Mouse (Mus musculus): ENCODE measurements around the gene Foxn3. TPM values are rescaled to one million over a fixed set of nuclear protein-coding genes. Genes with fewer than 3 reads are reported as not detected.

Foxn3 gene
- polyA plus RNA-seq, 1 experiment from 2014 or later, result 18.6 TPM

- ATAC-seq (ENCODE audit: insufficient read depth), result no peak
- H3K27ac ChIP-seq (replicated peaks), result no peak overlapping the region
- 64% methylated on average over 2 of the region's 2 CpGs for whole genome bisulfite sequencing (ENCODE audit: insufficient replicate concordance)
- H3K27me3 ChIP-seq, result no peaks in the 10 kb centered on the region
- no peaks in the 10 kb centered on the region for H3K36me3 ChIP-seq (replicated peaks)
- no peaks in the 10 kb centered on the region for H3K9me3 ChIP-seq (replicated peaks)
- peaks cover 7% of the 10 kb centered on the region; the same call in 1 of the 2 replicates for H3K4me1 ChIP-seq (replicated peaks)
- H3K4me3 ChIP-seq (replicated peaks), result no peak overlapping the region
- no peak overlapping the region for H3K9ac ChIP-seq
- no peak overlapping the region for H3K4me2 ChIP-seq
Measured at GRCm38 (mm10) chr12:99522882-99523281, 40.5 kb downstream of the Foxn3 start.

DNA sequence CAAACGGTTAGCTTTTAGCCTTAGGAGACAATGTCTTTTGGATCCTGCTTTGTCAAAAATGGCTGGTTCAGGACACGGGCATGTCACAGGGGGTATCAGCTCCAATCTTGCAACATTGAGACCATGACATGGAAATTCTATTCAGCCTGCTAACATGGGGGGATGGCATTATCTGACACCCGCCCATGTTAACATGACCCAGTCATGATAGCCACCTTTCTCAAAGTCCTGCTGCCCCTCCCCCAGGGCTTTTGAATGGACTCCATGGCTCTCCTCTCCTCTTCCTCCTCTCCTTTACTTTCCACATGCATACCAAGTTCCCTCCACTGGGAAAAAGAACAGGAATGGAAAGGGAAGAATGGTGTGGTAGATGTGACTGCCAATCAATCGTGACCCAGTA lies 43.5 kb downstream of the Foxn3 start:
- no peak for ATAC-seq (ENCODE audit: insufficient read depth)
- no peak overlapping the region for H3K27ac ChIP-seq (replicated peaks)
- H3K9me3 ChIP-seq (replicated peaks), result no peaks in the 10 kb centered on the region
- H3K9ac ChIP-seq, result no peak overlapping the region
- peaks cover 5% of the 10 kb centered on the region; the same call in 1 of the 2 replicates for H3K4me1 ChIP-seq (replicated peaks)
- no peaks in the 10 kb centered on the region for H3K27me3 ChIP-seq
- no peaks in the 10 kb centered on the region for H3K36me3 ChIP-seq (replicated peaks)
- H3K4me3 ChIP-seq (replicated peaks), result no peak overlapping the region
- no peak overlapping the region for H3K4me2 ChIP-seq
- WGBS (ENCODE audit: insufficient replicate concordance), result 67% methylated on average over 4 of the region's 4 CpGs

DNA sequence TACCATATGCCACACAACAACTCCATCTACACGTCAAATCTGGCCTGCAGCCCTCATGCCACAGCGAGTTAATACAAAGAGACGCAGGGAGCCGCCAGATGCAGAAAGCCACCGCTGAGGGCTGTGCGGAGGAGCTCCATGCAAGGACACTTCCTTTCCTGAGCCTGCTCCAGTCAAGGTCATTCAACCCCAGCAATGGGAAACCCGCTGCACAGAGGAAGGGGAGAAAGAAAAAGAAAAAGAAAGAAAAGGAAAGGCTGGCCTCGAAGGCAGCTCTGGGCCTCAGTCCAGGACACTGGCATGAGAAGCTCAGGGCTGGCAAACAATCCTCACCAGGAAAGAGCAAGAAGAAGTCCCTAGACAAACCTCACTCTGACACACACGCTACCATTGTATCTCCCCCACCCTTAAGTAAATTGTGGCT lies 44.2 kb downstream of the Foxn3 start:
- H3K9ac ChIP-seq, result no peak overlapping the region
- WGBS (ENCODE audit: insufficient replicate concordance), result 76% methylated on average over 9 of the region's 9 CpGs
- no peak overlapping the region for H3K27ac ChIP-seq (replicated peaks)
- no peaks in the 10 kb centered on the region for H3K9me3 ChIP-seq (replicated peaks)
- ATAC-seq (ENCODE audit: insufficient read depth), result no peak
- H3K4me2 ChIP-seq, result no peak overlapping the region
- H3K4me3 ChIP-seq (replicated peaks), result no peak overlapping the region
- no peaks in the 10 kb centered on the region for H3K36me3 ChIP-seq (replicated peaks)
- H3K27me3 ChIP-seq, result no peaks in the 10 kb centered on the region
- peaks cover 7% of the 10 kb centered on the region for H3K4me1 ChIP-seq (replicated peaks)

DNA sequence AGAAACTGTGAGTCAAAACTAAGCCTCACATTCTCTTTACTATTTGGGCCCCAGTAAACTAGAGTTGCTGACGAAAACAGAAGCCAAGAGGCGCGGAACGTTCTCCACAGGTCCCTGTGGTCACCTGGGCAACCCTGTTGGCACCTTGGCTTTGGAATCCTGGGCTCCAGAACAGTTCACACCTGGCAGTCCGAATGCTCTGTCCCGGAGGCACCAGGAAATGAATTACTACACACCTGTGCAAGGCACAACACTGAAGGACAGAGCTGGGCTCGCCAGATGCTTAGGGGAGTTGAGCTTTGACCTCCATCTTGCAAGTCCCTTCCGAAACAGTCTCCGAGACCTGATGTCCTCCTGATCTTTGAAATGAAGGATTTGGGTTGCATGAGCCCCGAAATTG lies 44.7 kb downstream of the Foxn3 start:
- H3K9me3 ChIP-seq (replicated peaks), result no peaks in the 10 kb centered on the region
- H3K27me3 ChIP-seq, result no peaks in the 10 kb centered on the region
- WGBS (ENCODE audit: insufficient replicate concordance), result 85% methylated on average over 10 of the region's 10 CpGs
- no peak overlapping the region for H3K27ac ChIP-seq (replicated peaks)
- H3K4me2 ChIP-seq, result no peak overlapping the region
- H3K4me1 ChIP-seq (replicated peaks), result peaks cover 9% of the 10 kb centered on the region
- no peaks in the 10 kb centered on the region for H3K36me3 ChIP-seq (replicated peaks)
- no peak overlapping the region for H3K4me3 ChIP-seq (replicated peaks)
- no peak overlapping the region for H3K9ac ChIP-seq
- no peak for ATAC-seq (ENCODE audit: insufficient read depth)

DNA sequence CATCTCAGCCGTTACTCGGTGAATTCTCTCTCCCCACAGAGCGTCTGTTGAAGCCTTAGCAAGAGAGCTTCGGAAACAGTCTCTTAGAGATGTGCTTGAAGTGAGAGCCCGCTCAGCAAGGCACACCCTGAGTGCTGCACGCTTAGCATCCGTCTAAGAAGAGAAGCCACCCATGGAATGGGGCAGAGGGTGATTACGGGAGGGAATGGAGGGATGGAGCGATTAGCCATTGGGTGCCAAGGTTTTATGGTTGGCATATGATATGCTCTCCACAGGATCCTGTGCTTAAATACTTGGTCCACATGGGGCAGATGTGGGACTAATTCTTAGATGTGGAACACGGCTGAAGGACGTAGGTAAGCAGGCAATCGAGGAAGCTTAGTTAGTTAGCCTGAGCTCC lies 45.3 kb downstream of the Foxn3 start:
- 81% methylated on average over 12 of the region's 12 CpGs for WGBS (ENCODE audit: insufficient replicate concordance)
- no peak for ATAC-seq (ENCODE audit: insufficient read depth)
- Histone ChIP-seq H3K9ac (no peak overlapping the region), H3K27ac (replicated peaks) (no peak overlapping the region), H3K27me3 (no peaks in the 10 kb centered on the region), H3K9me3 (replicated peaks) (no peaks in the 10 kb centered on the region), H3K36me3 (replicated peaks) (no peaks in the 10 kb centered on the region), H3K4me1 (replicated peaks) (peaks cover 9% of the 10 kb centered on the region), H3K4me2 (no peak overlapping the region), H3K4me3 (replicated peaks) (no peak overlapping the region)

DNA sequence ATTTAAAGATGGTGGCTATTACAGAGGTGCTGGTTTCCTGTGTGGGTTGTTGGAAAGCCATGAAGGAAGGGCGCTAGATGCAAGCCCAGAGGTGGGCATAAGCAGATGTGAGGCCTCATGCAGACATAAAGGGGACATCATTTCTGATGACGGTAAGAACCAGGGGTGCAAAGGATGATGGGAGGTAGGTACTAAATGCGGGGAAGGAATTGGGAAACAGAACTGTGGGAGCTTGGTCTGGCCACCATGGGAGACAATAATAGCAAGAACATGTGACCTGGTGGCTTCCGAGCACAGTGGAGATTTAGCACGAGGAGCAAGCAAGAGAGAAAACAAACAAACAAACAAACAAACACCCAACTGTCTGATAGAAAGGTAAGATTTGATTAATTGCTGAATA lies 46.1 kb downstream of the Foxn3 start:
- Histone ChIP-seq H3K4me2 (no peak overlapping the region), H3K36me3 (replicated peaks) (no peaks in the 10 kb centered on the region), H3K27me3 (no peaks in the 10 kb centered on the region), H3K4me1 (replicated peaks) (peaks cover 9% of the 10 kb centered on the region), H3K9me3 (replicated peaks) (no peaks in the 10 kb centered on the region), H3K4me3 (replicated peaks) (no peak overlapping the region), H3K27ac (replicated peaks) (no peak overlapping the region), H3K9ac (no peak overlapping the region)
- 65% methylated on average over 5 of the region's 5 CpGs for WGBS (ENCODE audit: insufficient replicate concordance)
- ATAC-seq (ENCODE audit: insufficient read depth), result no peak

- H3K27me3 ChIP-seq, result no peaks in the 10 kb centered on the region
- WGBS (ENCODE audit: insufficient replicate concordance), result 39% methylated on average over 3 of the region's 3 CpGs
- H3K4me2 ChIP-seq, result no peak overlapping the region
- H3K36me3 ChIP-seq (replicated peaks), result no peaks in the 10 kb centered on the region
- H3K4me1 ChIP-seq (replicated peaks), result peaks cover 9% of the 10 kb centered on the region
- H3K4me3 ChIP-seq (replicated peaks), result no peak overlapping the region
- no peak for ATAC-seq (ENCODE audit: insufficient read depth)
- H3K9ac ChIP-seq, result no peak overlapping the region
- H3K27ac ChIP-seq (replicated peaks), result no peak overlapping the region
- no peaks in the 10 kb centered on the region for H3K9me3 ChIP-seq (replicated peaks)
Measured at GRCm38 (mm10) chr12:99515481-99515880, 47.9 kb downstream of the Foxn3 start.

GRCm38 (mm10) chr12:99511644-99512043 lies 51.7 kb downstream of the Foxn3 start:
- no peak overlapping the region for H3K4me2 ChIP-seq
- H3K27me3 ChIP-seq, result no peaks in the 10 kb centered on the region
- no peaks in the 10 kb centered on the region for H3K36me3 ChIP-seq (replicated peaks)
- no peak overlapping the region for H3K4me3 ChIP-seq (replicated peaks)
- H3K9me3 ChIP-seq (replicated peaks), result no peaks in the 10 kb centered on the region
- ATAC-seq (ENCODE audit: insufficient read depth), result no peak
- WGBS (ENCODE audit: insufficient replicate concordance), result 77% methylated on average over 5 of the region's 5 CpGs
- H3K27ac ChIP-seq (replicated peaks), result no peak overlapping the region
- H3K4me1 ChIP-seq (replicated peaks), result peaks cover 9% of the 10 kb centered on the region
- no peak overlapping the region for H3K9ac ChIP-seq

DNA sequence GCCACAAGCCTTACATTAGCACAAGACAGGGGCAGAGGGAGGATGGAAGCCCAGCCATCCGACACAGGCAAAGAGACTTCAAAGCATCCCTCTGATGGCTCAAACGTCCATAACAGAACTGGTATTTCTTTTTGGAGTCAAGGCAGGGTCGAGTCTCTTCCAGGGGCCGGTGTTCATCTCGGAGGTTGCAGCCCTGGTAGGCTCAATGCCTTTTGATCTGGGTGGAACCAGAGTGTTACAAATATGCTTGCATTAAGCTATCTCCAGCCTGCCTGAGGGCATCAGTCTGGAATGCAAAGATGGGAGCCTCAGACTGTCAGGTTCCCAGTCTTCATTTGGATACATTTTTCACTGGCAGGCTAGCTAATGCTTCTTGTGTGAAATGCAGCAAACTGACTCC lies 52.6 kb downstream of the Foxn3 start:
- no peaks in the 10 kb centered on the region for H3K36me3 ChIP-seq (replicated peaks)
- no peak overlapping the region for H3K9ac ChIP-seq
- ATAC-seq (ENCODE audit: insufficient read depth), result no peak
- 66% methylated on average over 5 of the region's 5 CpGs for WGBS (ENCODE audit: insufficient replicate concordance)
- peaks cover 9% of the 10 kb centered on the region for H3K4me1 ChIP-seq (replicated peaks)
- H3K27ac ChIP-seq (replicated peaks), result no peak overlapping the region
- no peak overlapping the region for H3K4me2 ChIP-seq
- no peak overlapping the region for H3K4me3 ChIP-seq (replicated peaks)
- no peaks in the 10 kb centered on the region for H3K9me3 ChIP-seq (replicated peaks)
- H3K27me3 ChIP-seq, result no peaks in the 10 kb centered on the region

DNA sequence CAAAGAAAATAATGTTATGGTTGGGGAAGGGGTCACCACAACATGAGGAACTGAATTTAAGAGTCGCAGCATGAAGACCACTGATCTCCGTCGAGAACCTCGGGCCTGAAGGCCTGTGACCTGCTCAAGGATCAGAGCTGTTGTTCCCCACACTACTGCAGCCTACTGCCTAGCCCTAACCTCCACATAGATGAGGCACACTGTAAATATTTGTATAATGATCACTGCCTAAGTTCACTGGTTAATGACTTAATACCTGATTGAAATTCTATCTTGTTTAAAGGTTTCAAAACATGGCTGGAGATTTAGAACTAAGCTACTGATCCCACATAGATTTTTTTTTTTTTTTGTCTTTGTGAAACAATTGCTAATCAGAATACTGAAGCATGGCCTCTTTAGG lies 61.2 kb downstream of the Foxn3 start:
- Histone ChIP-seq H3K4me2 (no peak overlapping the region), H3K4me3 (replicated peaks) (no peak overlapping the region), H3K27me3 (no peaks in the 10 kb centered on the region), H3K27ac (replicated peaks) (no peak overlapping the region), H3K9me3 (replicated peaks) (no peaks in the 10 kb centered on the region), H3K36me3 (replicated peaks) (no peaks in the 10 kb centered on the region), H3K4me1 (replicated peaks) (peaks cover 9% of the 10 kb centered on the region), H3K9ac (no peak overlapping the region)
- ATAC-seq (ENCODE audit: insufficient read depth), result peak; percentile 49; the same call in 1 of the 2 replicates
- WGBS (ENCODE audit: insufficient replicate concordance), result 66% methylated on average over 4 of the region's 4 CpGs

DNA sequence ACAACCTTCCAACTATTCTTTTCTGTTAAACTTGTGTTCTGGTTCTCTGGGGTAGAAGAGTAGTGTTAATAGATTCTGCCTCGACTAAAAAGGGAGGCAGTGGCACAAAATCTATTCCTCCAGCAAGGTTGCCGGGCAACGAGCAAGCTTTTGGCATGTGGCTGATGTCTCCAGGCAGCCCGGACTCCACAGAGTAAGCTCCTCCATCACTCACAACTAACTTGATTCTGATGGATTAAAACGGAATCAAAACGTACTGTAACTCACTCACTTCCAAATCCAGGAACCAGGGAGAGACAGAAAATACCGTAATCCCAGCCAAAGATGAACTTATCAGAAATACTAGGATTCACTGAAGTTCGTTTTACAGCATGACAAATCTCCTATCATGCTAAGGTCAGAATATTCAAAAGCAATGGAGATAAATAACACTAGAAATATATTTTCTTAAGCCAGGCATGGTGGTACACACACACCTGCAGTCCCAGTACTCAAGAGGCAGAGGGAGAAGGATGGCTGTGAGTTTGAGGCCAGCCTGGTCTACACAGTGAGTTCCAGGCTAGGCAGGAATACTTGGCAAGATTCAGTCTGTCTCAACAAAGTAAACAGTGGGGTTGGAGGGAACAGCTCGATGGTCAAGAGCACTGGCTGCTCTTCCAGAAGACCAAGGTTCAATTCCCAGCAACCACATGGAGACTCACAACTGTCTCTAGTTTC lies 64.2 kb downstream of the Foxn3 start:
- H3K4me1 ChIP-seq (replicated peaks), result peaks cover 11% of the 10 kb centered on the region
- no peak overlapping the region for H3K4me3 ChIP-seq (replicated peaks)
- H3K9me3 ChIP-seq (replicated peaks), result no peaks in the 10 kb centered on the region
- no peak overlapping the region for H3K27ac ChIP-seq (replicated peaks)
- no peak overlapping the region for H3K9ac ChIP-seq
- no peak for ATAC-seq (ENCODE audit: insufficient read depth)
- H3K36me3 ChIP-seq (replicated peaks), result no peaks in the 10 kb centered on the region
- H3K4me2 ChIP-seq, result no peak overlapping the region
- 55% methylated on average over 9 of the region's 9 CpGs for WGBS (ENCODE audit: insufficient replicate concordance)
- no peaks in the 10 kb centered on the region for H3K27me3 ChIP-seq
